25 mouse cellular contexts compared by ENCODE assay signal in the genomic region with DNA sequence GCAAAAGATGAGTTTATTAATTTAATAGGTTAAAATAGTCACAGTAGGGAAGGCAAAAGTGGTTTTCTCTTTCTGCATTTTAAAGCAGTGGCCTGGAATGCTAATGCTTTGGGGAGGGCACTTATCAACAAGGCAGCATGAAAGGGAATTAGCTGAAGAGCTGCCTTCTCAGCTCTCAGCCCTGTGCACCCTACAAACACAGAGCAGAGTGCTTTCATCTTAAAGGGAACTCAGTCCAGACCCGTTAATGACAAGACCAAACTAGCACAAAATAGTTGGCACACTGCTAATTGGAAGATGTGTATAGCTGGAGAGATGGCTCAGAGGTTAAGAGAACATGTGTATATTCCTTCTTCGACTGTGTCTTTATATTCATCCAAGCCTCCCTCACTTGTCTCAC.
"Had no signal": no experiment of that assay in that cellular context is flagged by ENCODE, and none has a peak within 500 bp of the region (broad histone marks: within the 10 kb centered on the region; RNA-seq: fewer than 3 reads in every experiment).

No protein-coding gene starts in this region.

- H3K36me3 ChIP-seq: heart, embryonic 13.5 days; heart, embryonic 15.5 days; hindbrain, embryonic 10.5 days; hindbrain, embryonic 12.5 days; intestine, embryonic 15.5 days; limb, embryonic 10.5 days; limb, embryonic 12.5 days had no signal

- H3K9ac ChIP-seq: heart, embryonic 13.5 days; heart, embryonic 15.5 days; hindbrain, embryonic 12.5 days; hindbrain, embryonic 14.5 days; intestine, embryonic 15.5 days; limb, embryonic 12.5 days had no signal

- H3K4me1 ChIP-seq: heart, embryonic 15.5 days; hindbrain, embryonic 10.5 days; hindbrain, embryonic 12.5 days; intestine, embryonic 15.5 days; limb, embryonic 10.5 days; limb, embryonic 12.5 days had no signal

- H3K9me3 ChIP-seq: heart, embryonic 15.5 days; hindbrain, embryonic 10.5 days; hindbrain, embryonic 12.5 days; intestine, embryonic 15.5 days; limb, embryonic 10.5 days; limb, embryonic 12.5 days had no signal

- H3K27me3 ChIP-seq: heart, embryonic 13.5 days; heart, embryonic 15.5 days; hindbrain, embryonic 12.5 days; intestine, embryonic 15.5 days; limb, embryonic 12.5 days had no signal

- H3K4me2 ChIP-seq: heart, embryonic 11.5 days; heart, embryonic 13.5 days; heart, embryonic 15.5 days; hindbrain, embryonic 12.5 days; hindbrain, embryonic 14.5 days; intestine, embryonic 15.5 days; limb, embryonic 12.5 days had no signal

- ATAC-seq: hindbrain, embryonic 16.5 days; inflammation-experienced regulatory T-cells, adult 6 months; intestine, embryonic 15.5 days; intestine, postnatal 0 days had no signal

- DNase-seq: gastrocnemius, adult 2 months; gastrocnemius, postnatal 10 days; gastrocnemius, postnatal 25 days; heart, adult 2 months; heart, postnatal 4 days; kidney, adult 18-20 months; kidney, adult 8-10 months; kidney, postnatal 10 days; kidney, postnatal 25 days; kidney, postnatal 4 days; liver had no signal

- H3K27ac ChIP-seq: gastrocnemius, adult 2 months; heart, adult 2 months; heart, embryonic 13.5 days; heart, embryonic 15.5 days; hindbrain, embryonic 10.5 days; hindbrain, embryonic 12.5 days; hindbrain, embryonic 14.5 days; intestine, embryonic 15.5 days; layer of hippocampus, adult 2 months; left cerebral cortex, adult 2 months; limb, embryonic 10.5 days; limb, embryonic 12.5 days had no signal

- H3K4me3 ChIP-seq: gastrocnemius, adult 2 months; heart, adult 2 months; heart, embryonic 13.5 days; heart, embryonic 15.5 days; hindbrain, embryonic 10.5 days; hindbrain, embryonic 12.5 days; intestine, embryonic 15.5 days; layer of hippocampus, adult 2 months; left cerebral cortex, adult 2 months; limb, embryonic 10.5 days; limb, embryonic 12.5 days had no signal
